Mouse (Mus musculus) hindbrain, embryonic 11.5 days (tissue): ENCODE data around the gene Olfr139. TPM values are rescaled to one million over a fixed set of nuclear protein-coding genes. Genes with fewer than 3 reads are reported as not detected.

Experiments used
- ATAC-seq: fragments of 200-750 bp; cut with Nextera tagmentation; 2 replicates; pipeline ENCODE4 v1.8.0; 2017; ENCODE audit warnings: mild to moderate bottlenecking, moderate TSS enrichment, moderate library complexity; ENCODE audit not compliant: low FRiP score
- DNase-seq: peaks from one replicate; pipeline ENCODE4 v3.0.0-alpha.2; 2015; ENCODE audit warnings: low spot score
- H3K27ac ChIP-seq: fragments of 300-500 bp; sonication (generic); 2 replicates; pipeline ENCODE4 v1.5.1; 2014; ENCODE audit warnings: mild to moderate bottlenecking, low read depth, low read length
- H3K27me3 ChIP-seq: fragments of 300-500 bp; sonication (generic); 2 replicates; pipeline ENCODE4 v1.6.1; 2014; ENCODE audit warnings: mild to moderate bottlenecking, low read length, moderate library complexity, mixed read lengths; ENCODE audit not compliant: control insufficient read depth, insufficient read depth
- H3K36me3 ChIP-seq: fragments of 300-500 bp; sonication (generic); 2 replicates; pipeline ENCODE4 v1.6.1; 2014; ENCODE audit warnings: mild to moderate bottlenecking, low read length, moderate library complexity, mixed read lengths; ENCODE audit not compliant: control insufficient read depth, insufficient read depth
- H3K4me1 ChIP-seq: fragments of 300-500 bp; sonication (generic); replicated peaks from 2 replicates; pipeline ENCODE4 v1.6.1; 2014; ENCODE audit warnings: low read length, mixed read lengths; ENCODE audit not compliant: control insufficient read depth, insufficient read depth
- H3K4me2 ChIP-seq: fragments of 300-500 bp; sonication (generic); replicated peaks from 2 replicates; pipeline ENCODE4 v1.6.1; 2014; ENCODE audit warnings: mild to moderate bottlenecking, low read depth, low read length
- H3K4me3 ChIP-seq: fragments of 300-500 bp; sonication (generic); 2 replicates; pipeline ENCODE4 v1.5.1; 2014; ENCODE audit warnings: low read depth, low read length
- H3K9ac ChIP-seq: fragments of 300-500 bp; sonication (generic); 2 replicates; pipeline ENCODE4 v1.6.1; 2014; ENCODE audit warnings: low read depth, low read length
- H3K9me3 ChIP-seq: fragments of 300-500 bp; sonication (generic); 2 replicates; pipeline ENCODE4 v1.6.1; 2016; ENCODE audit warnings: low read length; ENCODE audit not compliant: control insufficient read depth
- WGBS: fragments of 180-500 bp; shearing (Covaris S2); extraction: QIAGEN DNeasy Blood & Tissue Kit; methylation state at CpG from one replicate; pipeline ENCODE4 v1.1.7; 2014; 5-methylcytosine and 5-hydroxymethylcytosine counted together
- polyA plus RNA-seq: library from polyadenylated mRNA; unstranded; fragments of >200 nt; fragmentation: Nextera tagmentation; extraction: Ambion mirVana; gene quantifications from 2 replicates; pipeline ENCODE4 v1.2.1, GENCODE M21; 2014

The Olfr139 gene
- polyA plus RNA-seq, result not detected in 2 replicates

- ATAC-seq (no peak), DNase-seq (no peak)
- H3K4me3 ChIP-seq, result no peak within 1 kb of the TSS
- H3K4me1 ChIP-seq, result no peaks in the 10 kb centered on the region
- H3K9ac ChIP-seq, result no peak within 1 kb of the TSS
- H3K4me2 ChIP-seq, result no peak within 1 kb of the TSS
- H3K9me3 ChIP-seq, result no peaks in the 10 kb centered on the region
- no peak within 1 kb of the TSS for H3K27ac ChIP-seq
- WGBS, result 81% methylated on average over 2 of the region's 2 CpGs
- H3K36me3 ChIP-seq, result no peaks in the 10 kb centered on the region
- H3K27me3 ChIP-seq, result no peaks in the 10 kb centered on the region
Observed at GRCm38 (mm10) chr11:74056451-74056850, at the start of gene Olfr139, which contains the start of gene Olfr399. TSS of gene Olfr139 (minus strand) at chr11:74056551. TSS of gene Olfr399 (minus strand) at chr11:74056615.

GRCm38 (mm10) chr11:74105066-74105465, 48.7 kb upstream of the Olfr139 start:
- H3K9ac ChIP-seq, result no peak overlapping the region
- DNase-seq (no peak), ATAC-seq (no peak)
- H3K4me2 ChIP-seq, result no peak overlapping the region
- H3K9me3 ChIP-seq, result 0 out of 2 replicates have a peak, but pooled peaks cover 4% of the 10 kb centered on the region
- no peaks in the 10 kb centered on the region for H3K27me3 ChIP-seq
- 28% methylated on average over 5 of the region's 5 CpGs for WGBS
- no peak overlapping the region for H3K4me3 ChIP-seq
- H3K27ac ChIP-seq, result no peak overlapping the region
- no peaks in the 10 kb centered on the region for H3K4me1 ChIP-seq
- no peaks in the 10 kb centered on the region for H3K36me3 ChIP-seq

- Histone ChIP-seq H3K4me3 (no peak overlapping the region), H3K27ac (no peak overlapping the region), H3K27me3 (no peaks in the 10 kb centered on the region), H3K9ac (no peak overlapping the region), H3K36me3 (no peaks in the 10 kb centered on the region), H3K4me2 (no peak overlapping the region), H3K9me3 (no peaks in the 10 kb centered on the region), H3K4me1 (no peaks in the 10 kb centered on the region)
- DNase-seq, result no peak
- no peak for ATAC-seq
- 57% methylated on average over 2 of the region's 2 CpGs for WGBS
Observed at GRCm38 (mm10) chr11:74101507-74101906, 45.2 kb upstream of the Olfr139 start.

GRCm38 (mm10) chr11:74100724-74101123, 44.4 kb upstream of the Olfr139 start:
- no peaks in the 10 kb centered on the region for H3K4me1 ChIP-seq
- no peaks in the 10 kb centered on the region for H3K9me3 ChIP-seq
- no peak for DNase-seq
- 79% methylated on average over 2 of the region's 2 CpGs for WGBS
- H3K9ac ChIP-seq, result no peak overlapping the region
- H3K4me2 ChIP-seq, result no peak overlapping the region
- no peak for ATAC-seq
- no peaks in the 10 kb centered on the region for H3K36me3 ChIP-seq
- no peak overlapping the region for H3K4me3 ChIP-seq
- H3K27ac ChIP-seq, result no peak overlapping the region
- no peaks in the 10 kb centered on the region for H3K27me3 ChIP-seq

- Histone ChIP-seq H3K4me2 (no peak within 1 kb of the TSS), H3K4me3 (no peak within 1 kb of the TSS), H3K4me1 (no peaks in the 10 kb centered on the region), H3K9me3 (no peaks in the 10 kb centered on the region), H3K36me3 (no peaks in the 10 kb centered on the region), H3K27me3 (no peaks in the 10 kb centered on the region), H3K9ac (no peak within 1 kb of the TSS), H3K27ac (no peak within 1 kb of the TSS)
- 90% methylated on average over 1 of the region's 1 CpGs for WGBS
- DNase-seq (no peak), ATAC-seq (no peak)
Observed at GRCm38 (mm10) chr11:74069655-74070054, 13.3 kb upstream of the Olfr139 start, which contains the start of gene Zfp616. TSS of gene Zfp616 (plus strand) at chr11:74069955.

GRCm38 (mm10) chr11:74051347-74051746, 5.0 kb downstream of the Olfr139 start:
- H3K4me1 ChIP-seq, result no peaks in the 10 kb centered on the region
- H3K27me3 ChIP-seq, result no peaks in the 10 kb centered on the region
- 71% methylated on average over 3 of the region's 3 CpGs for WGBS
- H3K4me2 ChIP-seq, result no peak overlapping the region
- no peak for ATAC-seq
- H3K27ac ChIP-seq, result no peak overlapping the region
- DNase-seq, result no peak
- no peaks in the 10 kb centered on the region for H3K36me3 ChIP-seq
- no peak overlapping the region for H3K9ac ChIP-seq
- H3K9me3 ChIP-seq, result no peaks in the 10 kb centered on the region; the same call in 1 of the 2 replicates
- H3K4me3 ChIP-seq, result no peak overlapping the region

Other genes with a start within 250 kb of the Olfr139 start
- gene Olfr392, start 239.5 kb downstream of the Olfr139 start, polyA plus RNA-seq, result not detected in 2 replicates
- gene Olfr393, start 205.1 kb downstream of the Olfr139 start, polyA plus RNA-seq, result not detected in 2 replicates
- not detected in 2 replicates for gene Olfr394, start 165.8 kb downstream of the Olfr139 start, polyA plus RNA-seq
- not detected in 2 replicates for gene Olfr395, start 147.3 kb downstream of the Olfr139 start, polyA plus RNA-seq
- gene Olfr23, start 119.9 kb downstream of the Olfr139 start, polyA plus RNA-seq, result not detected in 2 replicates
- gene Olfr397, start 95.7 kb downstream of the Olfr139 start, polyA plus RNA-seq, result not detected in 2 replicates
- not detected in 2 replicates for gene Olfr398, start 66.1 kb downstream of the Olfr139 start, polyA plus RNA-seq
- not detected in 2 replicates for gene Olfr399, start 64 bp upstream of the Olfr139 start, polyA plus RNA-seq
- not detected in 2 replicates for gene Zfp616, start 13.4 kb upstream of the Olfr139 start, polyA plus RNA-seq
- not detected in 2 replicates for gene Olfr401, start 57.2 kb upstream of the Olfr139 start, polyA plus RNA-seq
- gene Olfr402, start 97.0 kb upstream of the Olfr139 start, polyA plus RNA-seq, result not detected in 2 replicates
- not detected in 2 replicates for gene Olfr403, start 129.7 kb upstream of the Olfr139 start, polyA plus RNA-seq
- not detected in 2 replicates for gene Olfr43, start 154.8 kb upstream of the Olfr139 start, polyA plus RNA-seq
- gene Olfr406, start 203.3 kb upstream of the Olfr139 start, polyA plus RNA-seq, result not detected in 2 replicates
- not detected in 2 replicates for gene Olfr59, start 227.2 kb upstream of the Olfr139 start, polyA plus RNA-seq